Mouse (Mus musculus): Measurements from ENCODE around the gene Dock3. TPM values are rescaled to one million over a fixed set of nuclear protein-coding genes. Genes with fewer than 3 reads are reported as not detected.
A peak's percentile ranks its signal among the peaks of the same experiment; 100 is the strongest.
"Not testable (repeated sequence)": the region's sequence is repeated elsewhere in the genome, so short reads cannot be mapped to it uniquely, and the experiment has no call there.

Dock3 gene
- total and polyA plus RNA-seq, 2 experiments from 2014 or later, result 21.6 to 52.4 TPM

GRCm38 (mm10) chr9:107112056-107112455 lies 119.7 kb downstream of the Dock3 start:
- DNase-seq (ENCODE audit: low spot score), result no peak
- Histone ChIP-seq H3K4me3 (ENCODE audit: low read length) (no peak overlapping the region), H3K4me2 (ENCODE audit: low read depth, low read length) (no peak overlapping the region), H3K27me3 (ENCODE audit: insufficient read depth, low read length) (no peaks in the 10 kb centered on the region), H3K9ac (replicated peaks; ENCODE audit: low read length) (no peak overlapping the region), H3K9me3 (ENCODE audit: low read length) (no peaks in the 10 kb centered on the region), H3K4me1 (ENCODE audit: insufficient read depth, low read length) (no peaks in the 10 kb centered on the region), H3K36me3 (ENCODE audit: insufficient read depth, low read length) (no peaks in the 10 kb centered on the region), H3K27ac (no peak overlapping the region)
- 56% methylated on average over 2 of the region's 2 CpGs for WGBS
- no peak for TF ChIP-seq CTCF (IDR thresholded peaks at IDR 0.05; ENCODE audit: low read depth)
- no peak for ATAC-seq

GRCm38 (mm10) chr9:107099487-107099886 lies 132.2 kb downstream of the Dock3 start:
- Histone ChIP-seq H3K9me3 (ENCODE audit: low read length) (no peaks in the 10 kb centered on the region), H3K4me2 (ENCODE audit: low read depth, low read length) (no peak overlapping the region), H3K4me3 (ENCODE audit: low read length) (no peak overlapping the region), H3K36me3 (ENCODE audit: insufficient read depth, low read length) (no peaks in the 10 kb centered on the region), H3K9ac (replicated peaks; ENCODE audit: low read length) (no peak overlapping the region), H3K4me1 (ENCODE audit: insufficient read depth, low read length) (no peaks in the 10 kb centered on the region), H3K27me3 (ENCODE audit: insufficient read depth, low read length) (no peaks in the 10 kb centered on the region), H3K27ac (no peak overlapping the region)
- DNase-seq (ENCODE audit: low spot score) (no peak), ATAC-seq (no peak)
- TF ChIP-seq CTCF (IDR thresholded peaks at IDR 0.05; ENCODE audit: low read depth), result no peak
- WGBS, result 78% methylated on average over 6 of the region's 6 CpGs

- H3K27me3 ChIP-seq (ENCODE audit: insufficient read depth, low read length); H3K9ac ChIP-seq (replicated peaks; ENCODE audit: low read length); H3K27ac ChIP-seq; H3K36me3 ChIP-seq (ENCODE audit: insufficient read depth, low read length); H3K9me3 ChIP-seq (ENCODE audit: low read length); H3K4me2 ChIP-seq (ENCODE audit: low read depth, low read length); DNase-seq (ENCODE audit: low spot score); H3K4me3 ChIP-seq (ENCODE audit: low read length); H3K4me1 ChIP-seq (ENCODE audit: insufficient read depth, low read length); ATAC-seq: not testable (repeated sequence)
- 65% methylated on average over 17 of the region's 17 CpGs for WGBS
These were observed 142.3 kb downstream of the Dock3 start for GRCm38 (mm10) chr9:107089451-107089850.

GRCm38 (mm10) chr9:107087531-107087930 lies 144.2 kb downstream of the Dock3 start:
- TF ChIP-seq CTCF (IDR thresholded peaks at IDR 0.05; ENCODE audit: low read depth), result no peak
- Histone ChIP-seq H3K4me3 (ENCODE audit: low read length) (no peak overlapping the region), H3K4me2 (ENCODE audit: low read depth, low read length) (no peak overlapping the region), H3K27me3 (ENCODE audit: insufficient read depth, low read length) (no peaks in the 10 kb centered on the region), H3K36me3 (ENCODE audit: insufficient read depth, low read length) (no peaks in the 10 kb centered on the region), H3K9me3 (ENCODE audit: low read length) (no peaks in the 10 kb centered on the region), H3K4me1 (ENCODE audit: insufficient read depth, low read length) (no peaks in the 10 kb centered on the region), H3K27ac (no peak overlapping the region; the same call in 1 of the 2 replicates), H3K9ac (replicated peaks; ENCODE audit: low read length) (no peak overlapping the region)
- peak; percentile 11 for DNase-seq (ENCODE audit: low spot score)
- 62% methylated on average over 2 of the region's 2 CpGs for WGBS
- no peak for ATAC-seq

GRCm38 (mm10) chr9:107037947-107038346 lies 193.8 kb downstream of the Dock3 start:
- no peaks in the 10 kb centered on the region for H3K27me3 ChIP-seq (ENCODE audit: insufficient read depth, low read length)
- H3K4me2 ChIP-seq (ENCODE audit: low read depth, low read length), result no peak overlapping the region
- no peak overlapping the region for H3K4me3 ChIP-seq (ENCODE audit: low read length)
- H3K36me3 ChIP-seq (ENCODE audit: insufficient read depth, low read length), result no peaks in the 10 kb centered on the region
- H3K27ac ChIP-seq, result no peak overlapping the region
- no peak for TF ChIP-seq CTCF (IDR thresholded peaks at IDR 0.05; ENCODE audit: low read depth)
- no peak overlapping the region for H3K9ac ChIP-seq (replicated peaks; ENCODE audit: low read length)
- DNase-seq (ENCODE audit: low spot score) (no peak), ATAC-seq (no peak)
- no peaks in the 10 kb centered on the region for H3K9me3 ChIP-seq (ENCODE audit: low read length)
- no peaks in the 10 kb centered on the region for H3K4me1 ChIP-seq (ENCODE audit: insufficient read depth, low read length)
- 92% methylated on average over 2 of the region's 2 CpGs for WGBS

- peak; percentile 7 for DNase-seq (ENCODE audit: low spot score)
- 79% methylated on average over 2 of the region's 2 CpGs for WGBS
- H3K27me3 ChIP-seq (ENCODE audit: insufficient read depth, low read length), result no peaks in the 10 kb centered on the region
- H3K4me2 ChIP-seq (ENCODE audit: low read depth, low read length), result no peak overlapping the region
- no peak for ATAC-seq
- no peaks in the 10 kb centered on the region for H3K4me1 ChIP-seq (ENCODE audit: insufficient read depth, low read length)
- TF ChIP-seq CTCF (IDR thresholded peaks at IDR 0.05; ENCODE audit: low read depth), result no peak
- no peak overlapping the region for H3K27ac ChIP-seq
- H3K9me3 ChIP-seq (ENCODE audit: low read length), result no peaks in the 10 kb centered on the region
- H3K36me3 ChIP-seq (ENCODE audit: insufficient read depth, low read length), result no peaks in the 10 kb centered on the region
- no peak overlapping the region for H3K4me3 ChIP-seq (ENCODE audit: low read length)
- H3K9ac ChIP-seq (replicated peaks; ENCODE audit: low read length), result no peak overlapping the region
These were observed 204.1 kb downstream of the Dock3 start for GRCm38 (mm10) chr9:107027586-107027985.

- 73% methylated on average over 4 of the region's 4 CpGs for WGBS
- DNase-seq (ENCODE audit: low spot score) (no peak), ATAC-seq (no peak)
- no peak for TF ChIP-seq CTCF (IDR thresholded peaks at IDR 0.05; ENCODE audit: low read depth)
- H3K4me3 ChIP-seq (ENCODE audit: low read length), result no peak overlapping the region
- no peak overlapping the region for H3K27ac ChIP-seq
- H3K27me3 ChIP-seq (ENCODE audit: insufficient read depth, low read length), result no peaks in the 10 kb centered on the region
- H3K9me3 ChIP-seq (ENCODE audit: low read length), result no peaks in the 10 kb centered on the region
- H3K4me1 ChIP-seq (ENCODE audit: insufficient read depth, low read length), result no peaks in the 10 kb centered on the region
- no peak overlapping the region for H3K9ac ChIP-seq (replicated peaks; ENCODE audit: low read length)
- no peak overlapping the region for H3K4me2 ChIP-seq (ENCODE audit: low read depth, low read length)
- H3K36me3 ChIP-seq (ENCODE audit: insufficient read depth, low read length), result no peaks in the 10 kb centered on the region
These were observed 221.9 kb downstream of the Dock3 start for GRCm38 (mm10) chr9:107009841-107010240.
